Mouse (Mus musculus) lung, adult 2 months (tissue): ENCODE measurements around the gene Cacnb3.

Experiments
- CTCF ChIP-seq: fragments of 200-500 bp; IDR thresholded peaks from 2 replicates; pipeline ENCODE4 v1.5.1; 2011; ENCODE audit warnings: mild to moderate bottlenecking, low read length, control low read depth; ENCODE audit not compliant: insufficient read depth
- POLR2A ChIP-seq: fragments of 200-500 bp; IDR thresholded peaks from 2 replicates; pipeline ENCODE4 v1.6.1; 2011; ENCODE audit warnings: low read depth, mild to moderate bottlenecking, control low read depth, low read length, borderline replicate concordance; ENCODE audit errors: extremely low read depth

- TF ChIP-seq CTCF (no peak), POLR2A (no peak)
Observed at GRCm38 (mm10) chr15:98635291-98635841, 4.7 kb downstream of the Cacnb3 start.
